Mouse (Mus musculus) CD4-positive, CD25-positive, alpha-beta regulatory T cell, adult 2 months (primary cell): ENCODE results near the gene Olfr1178.
A peak's percentile ranks its signal among the peaks of the same experiment; 100 is the strongest.

Source experiments
- DNase-seq: peaks from one replicate; pipeline ENCODE4 v3.0.0-alpha.2; 2012; ENCODE audit warnings: low read depth, low spot score

The Olfr1178 gene

DNA sequence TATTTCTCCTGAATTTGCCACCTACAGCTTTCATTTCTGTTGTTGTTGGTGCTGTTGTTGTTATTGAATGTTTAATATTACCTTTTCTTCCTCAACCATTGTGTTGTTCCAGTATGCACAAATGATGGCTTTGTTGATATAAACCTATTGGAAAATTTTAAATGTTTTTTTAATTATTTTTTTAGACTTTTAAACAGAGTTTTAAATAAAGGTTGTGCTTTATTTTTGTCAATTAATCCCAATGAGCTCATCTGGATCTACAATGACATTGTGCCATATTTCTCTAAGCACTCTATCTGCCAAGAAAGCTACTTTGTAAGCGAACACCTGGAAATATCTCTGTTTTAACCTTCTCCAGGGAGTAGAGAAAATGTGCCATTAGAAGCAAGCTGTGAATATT, at the start of gene Olfr1178:
Gene Olfr1178 (plus strand): TSS at position 301 of the 400 bp plus-strand sequence.
- no peak for DNase-seq

DNA sequence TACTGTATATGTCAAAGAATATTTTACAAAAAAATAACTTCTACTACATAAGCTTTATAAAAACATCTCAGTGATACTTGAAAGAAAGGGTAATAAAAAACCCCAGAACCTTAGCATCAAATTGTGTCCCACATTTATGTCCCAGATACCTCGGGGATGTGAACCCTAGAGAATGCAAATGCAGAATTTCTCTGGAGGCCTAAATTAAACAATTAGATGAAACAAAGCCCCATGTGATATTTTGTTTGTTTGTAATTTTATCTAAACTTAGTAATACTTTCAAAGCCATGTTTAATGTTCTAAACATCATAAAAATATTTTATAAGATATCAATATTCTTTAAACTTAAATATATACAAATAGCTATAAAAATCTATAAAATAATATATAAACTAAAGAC, 40.5 kb upstream of the Olfr1178 start, which contains the start of gene Olfr1177-ps:
Gene Olfr1177-ps (minus strand): TSS at position 101 of the 400 bp plus-strand sequence.
- DNase-seq, result no peak

DNA sequence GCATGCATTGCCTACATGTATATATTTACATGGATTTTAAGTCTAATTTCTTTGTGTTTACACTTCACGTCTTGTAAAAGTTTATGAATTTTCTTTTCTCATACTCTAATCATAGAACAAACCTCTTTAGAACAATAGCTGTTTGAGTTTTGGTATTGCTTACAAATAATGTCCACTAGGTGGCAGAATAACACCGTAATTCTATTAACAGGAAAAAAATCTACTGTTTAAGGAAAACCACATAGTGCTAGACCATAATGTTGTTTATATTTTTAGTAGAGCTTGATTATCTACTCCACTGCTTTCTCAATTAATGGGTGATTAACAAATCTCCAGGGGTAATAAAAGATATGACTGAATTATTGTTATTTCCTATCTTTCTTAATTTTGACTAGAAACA, 30.6 kb upstream of the Olfr1178 start:
- peak; percentile 7 for DNase-seq

DNA sequence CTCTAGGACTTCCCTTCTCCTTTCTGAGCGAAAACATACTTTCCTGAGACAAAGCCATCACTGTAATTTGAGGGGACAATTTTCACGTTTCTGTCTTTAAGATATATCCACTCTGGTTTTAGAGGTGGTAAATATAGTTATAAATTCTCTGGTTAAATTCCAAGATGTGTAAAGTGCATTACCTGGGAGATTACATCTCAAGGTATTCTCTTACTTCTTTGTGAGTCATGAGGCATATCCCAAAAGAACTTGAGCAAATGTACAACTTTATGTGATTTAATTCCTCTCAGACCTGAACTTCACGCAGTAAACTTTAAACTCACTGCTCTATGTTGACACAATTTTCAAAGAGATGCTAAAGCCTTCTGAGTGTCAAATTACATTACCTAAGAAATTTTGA, 19.5 kb downstream of the Olfr1178 start, which contains the start of gene Olfr1179:
Gene Olfr1179 (minus strand): TSS at position 101 of the 400 bp plus-strand sequence.
- DNase-seq, result no peak

DNA sequence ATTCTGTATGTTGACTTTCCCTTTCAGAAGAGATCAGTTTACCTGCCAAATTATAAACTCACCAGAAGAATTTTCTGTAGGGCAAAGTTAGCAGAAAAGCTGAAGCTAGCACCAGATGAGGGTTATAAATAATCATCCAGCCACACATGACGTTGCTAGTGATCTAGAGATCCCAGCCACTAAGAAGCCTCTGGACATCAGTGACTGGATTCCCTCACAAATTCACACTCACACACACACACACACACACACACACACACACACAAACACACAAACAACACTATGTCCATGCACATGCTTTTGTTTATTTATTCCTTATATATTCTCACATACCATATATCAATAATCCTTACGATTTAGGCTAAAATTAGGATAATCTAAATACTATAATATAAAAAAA, 32.2 kb downstream of the Olfr1178 start, which contains the start of gene Olfr1180:
Gene Olfr1180 (minus strand): TSS at position 101 of the 400 bp plus-strand sequence.
- no peak for DNase-seq

DNA sequence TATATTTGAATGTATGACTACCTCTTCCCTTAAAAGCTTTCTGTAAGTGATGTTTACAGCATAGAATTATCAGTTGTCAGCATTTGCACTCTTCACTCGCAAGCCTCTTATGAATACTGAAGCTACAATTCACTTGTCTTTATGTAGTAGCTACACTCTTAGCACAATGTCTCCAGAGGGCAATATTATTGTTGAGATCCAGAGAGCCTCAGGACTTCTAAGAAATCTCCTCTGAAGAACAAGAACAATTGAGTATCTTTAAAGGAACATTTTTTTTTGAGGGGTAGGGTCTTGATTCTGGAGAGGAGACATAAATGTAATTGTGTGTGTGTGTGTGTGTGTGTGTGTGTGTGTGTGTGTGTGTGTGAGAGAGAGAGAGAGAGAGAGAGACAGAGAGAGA, 39.2 kb downstream of the Olfr1178 start, which contains the start of gene Olfr1181:
Gene Olfr1181 (minus strand): TSS at position 101 of the 400 bp plus-strand sequence.
- no peak for DNase-seq

DNA sequence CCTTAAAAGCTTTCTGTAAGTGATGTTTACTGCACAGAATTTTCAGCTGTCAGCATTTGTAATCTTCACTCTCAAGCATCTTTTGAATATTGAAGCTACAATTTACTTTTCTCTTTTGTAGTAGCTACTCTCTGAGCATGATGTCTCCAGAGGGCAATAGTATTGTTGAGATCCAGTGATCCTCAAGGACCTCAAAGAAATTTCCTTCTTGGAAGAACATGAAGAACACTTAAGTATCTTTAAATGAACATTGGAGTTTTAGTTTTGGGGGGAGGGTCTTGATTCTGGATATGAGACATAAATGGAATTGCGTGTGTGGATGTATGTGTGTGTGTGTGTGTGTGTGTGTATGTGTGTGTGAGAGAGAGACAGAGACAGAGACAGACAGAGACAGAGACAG, 62.2 kb downstream of the Olfr1178 start, which contains the start of gene Gm13757:
Gene Gm13757 (minus strand): TSS at position 101 of the 400 bp plus-strand sequence.
- no peak for DNase-seq
